Mouse (Mus musculus): ENCODE results near the gene Tpst1. TPM values are rescaled to one million over a fixed set of nuclear protein-coding genes. Genes with fewer than 3 reads are reported as not detected.
"Not testable (repeated sequence)": the region's sequence is repeated elsewhere in the genome, so short reads cannot be mapped to it uniquely, and the experiment has no call there.

Gene Tpst1
- total and polyA plus RNA-seq, 2 experiments = 10.8 to 15.6 TPM

DNA sequence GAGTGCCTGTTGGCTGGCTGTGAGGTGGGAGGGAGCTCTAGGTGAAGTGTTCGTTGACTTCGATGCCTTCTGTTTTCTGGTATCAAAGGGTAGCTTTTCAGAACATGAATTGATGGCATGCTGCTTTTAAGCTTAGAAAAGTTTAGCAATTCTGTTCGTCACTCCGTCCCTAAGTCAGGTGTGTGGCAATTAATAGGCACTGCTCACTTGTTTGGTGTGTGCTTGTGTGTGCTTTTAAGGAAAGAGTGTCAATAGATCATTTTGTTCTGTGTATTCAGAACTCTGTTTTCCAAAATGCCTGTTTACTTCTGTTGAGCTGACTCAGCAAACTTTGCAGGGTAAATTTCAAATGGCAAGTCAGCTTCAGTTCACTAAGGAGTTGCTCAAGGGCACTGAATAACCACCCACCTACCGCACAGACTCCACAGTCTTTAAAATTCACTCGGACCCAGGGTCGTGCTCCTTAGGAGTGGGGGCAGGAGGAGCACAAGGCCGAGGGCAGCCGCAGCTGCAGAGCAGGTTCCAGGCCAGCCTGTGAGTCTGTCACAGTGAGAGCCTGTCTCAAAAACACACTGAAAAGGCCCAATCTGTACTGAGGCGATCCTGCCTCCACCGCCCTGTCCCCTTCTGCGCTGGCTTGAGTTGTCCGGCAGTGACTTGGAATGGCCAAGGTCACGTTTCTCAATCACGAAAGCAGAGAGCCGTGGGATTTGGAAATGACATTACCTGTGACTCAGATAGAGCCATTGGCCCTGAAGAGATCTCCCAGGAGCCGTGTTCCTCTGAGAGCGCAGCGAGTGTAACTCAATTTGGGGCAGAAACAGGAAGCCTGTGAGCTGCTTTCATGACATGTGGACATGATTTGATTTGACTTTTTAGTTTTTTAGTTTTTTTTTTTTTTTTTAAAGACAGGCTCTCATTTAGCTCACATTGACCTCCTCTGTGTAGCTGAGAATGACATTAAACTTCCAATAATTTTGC lies 41.4 kb upstream of the Tpst1 start:
- TF ChIP-seq POLR2A (IDR thresholded peaks at IDR 0.05; ENCODE audit: extremely low read depth, insufficient read depth, low read length) = no peak
- no peak for TF ChIP-seq CTCF (IDR thresholded peaks at IDR 0.05; ENCODE audit: low read depth, low read length)
- Histone ChIP-seq H3K27me3 (ENCODE audit: control insufficient read depth, insufficient read depth, low read length) (no peaks in the 10 kb centered on the region), H3K79me2 (ENCODE audit: control insufficient read depth, insufficient read depth, low read length) (no peaks in the 10 kb centered on the region; the same call in 1 of the 2 replicates), H3K36me3 (ENCODE audit: control insufficient read depth, insufficient read depth, low read length) (peaks cover 7% of the 10 kb centered on the region; the same call in 1 of the 2 replicates), H3K4me3 (ENCODE audit: insufficient read depth, low read depth, low read length) (peak overlapping the region; percentile 43; the same call in 1 of the 2 replicates), H3K4me1 (ENCODE audit: control insufficient read depth, insufficient read depth, low read length) (peaks cover 22% of the 10 kb centered on the region), H3K27ac (replicated peaks; ENCODE audit: insufficient read depth, low read depth, low read length) (peak overlapping the region; percentile 98), H3K9ac (ENCODE audit: low read depth, low read length) (peak overlapping the region; percentile 84)
- 29% methylated on average over 19 of the region's 19 CpGs for WGBS
- peak; percentile 99 for DNase-seq (ENCODE audit: extremely low read depth, low read depth, low spot score)

DNA sequence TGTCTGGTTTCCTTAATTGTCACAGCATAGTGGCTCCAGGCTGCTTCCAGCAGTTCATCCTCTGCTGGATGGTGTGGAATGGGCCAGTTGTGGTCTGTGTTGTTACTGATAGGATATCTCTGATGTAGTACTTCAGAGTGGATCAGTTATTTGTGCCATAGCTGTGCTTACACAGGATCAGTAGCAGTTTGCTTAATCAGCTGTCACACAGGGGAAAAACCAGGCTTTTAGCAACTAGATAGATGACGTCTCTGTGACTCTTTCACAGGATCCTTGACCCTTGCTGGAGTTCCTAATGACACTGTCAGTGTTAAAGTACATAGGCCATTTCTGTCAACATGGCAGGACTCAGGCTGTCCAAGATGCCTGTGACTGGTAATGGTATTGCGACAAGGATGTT lies 39.3 kb upstream of the Tpst1 start:
- WGBS = 13% methylated on average over 2 of the region's 2 CpGs
- Histone ChIP-seq H3K4me3 (ENCODE audit: insufficient read depth, low read depth, low read length) (no peak overlapping the region), H3K4me1 (ENCODE audit: control insufficient read depth, insufficient read depth, low read length) (peaks cover 27% of the 10 kb centered on the region), H3K27me3 (ENCODE audit: control insufficient read depth, insufficient read depth, low read length) (no peaks in the 10 kb centered on the region), H3K9ac (ENCODE audit: low read depth, low read length) (peak overlapping the region; percentile 4; the same call in 1 of the 2 replicates), H3K79me2 (ENCODE audit: control insufficient read depth, insufficient read depth, low read length) (no peaks in the 10 kb centered on the region; the same call in 1 of the 2 replicates), H3K36me3 (ENCODE audit: control insufficient read depth, insufficient read depth, low read length) (peaks cover 9% of the 10 kb centered on the region; the same call in 1 of the 2 replicates), H3K27ac (replicated peaks; ENCODE audit: insufficient read depth, low read depth, low read length) (peak overlapping the region; percentile 67)
- TF ChIP-seq CTCF (IDR thresholded peaks at IDR 0.05; ENCODE audit: low read depth, low read length) (no peak), POLR2A (IDR thresholded peaks at IDR 0.05; ENCODE audit: extremely low read depth, insufficient read depth, low read length) (no peak)
- peak; percentile 99 for DNase-seq (ENCODE audit: extremely low read depth, low read depth, low spot score)

DNA sequence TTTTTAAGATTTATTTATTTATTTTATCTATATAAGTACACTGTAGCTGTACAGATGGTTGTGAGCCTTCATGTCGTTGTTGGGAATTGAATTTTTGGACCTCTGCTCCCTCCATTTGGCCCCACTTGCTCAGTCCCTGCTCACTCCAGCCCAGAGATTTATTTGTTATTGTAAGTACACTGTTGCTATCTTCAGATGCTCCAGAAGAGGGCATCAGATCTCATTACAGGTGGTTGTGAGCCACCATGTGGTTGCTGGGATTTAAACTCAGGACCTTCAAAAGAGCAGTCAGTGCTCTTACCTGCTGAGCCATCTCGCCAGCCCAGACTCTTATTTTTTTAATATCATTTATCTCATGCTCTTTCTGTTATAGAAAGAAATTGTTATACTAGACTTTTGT lies 36.8 kb upstream of the Tpst1 start:
- not testable (repeated sequence) for H3K27ac ChIP-seq (replicated peaks; ENCODE audit: insufficient read depth, low read depth, low read length); H3K4me3 ChIP-seq (ENCODE audit: insufficient read depth, low read depth, low read length); DNase-seq (ENCODE audit: extremely low read depth, low read depth, low spot score); H3K79me2 ChIP-seq (ENCODE audit: control insufficient read depth, insufficient read depth, low read length); H3K9ac ChIP-seq (ENCODE audit: low read depth, low read length); H3K27me3 ChIP-seq (ENCODE audit: control insufficient read depth, insufficient read depth, low read length)
- WGBS = 60% methylated on average over 2 of the region's 2 CpGs
- H3K4me1 ChIP-seq (ENCODE audit: control insufficient read depth, insufficient read depth, low read length) = peaks cover 19% of the 10 kb centered on the region
- H3K36me3 ChIP-seq (ENCODE audit: control insufficient read depth, insufficient read depth, low read length) = peaks cover 20% of the 10 kb centered on the region; the same call in 1 of the 2 replicates

DNA sequence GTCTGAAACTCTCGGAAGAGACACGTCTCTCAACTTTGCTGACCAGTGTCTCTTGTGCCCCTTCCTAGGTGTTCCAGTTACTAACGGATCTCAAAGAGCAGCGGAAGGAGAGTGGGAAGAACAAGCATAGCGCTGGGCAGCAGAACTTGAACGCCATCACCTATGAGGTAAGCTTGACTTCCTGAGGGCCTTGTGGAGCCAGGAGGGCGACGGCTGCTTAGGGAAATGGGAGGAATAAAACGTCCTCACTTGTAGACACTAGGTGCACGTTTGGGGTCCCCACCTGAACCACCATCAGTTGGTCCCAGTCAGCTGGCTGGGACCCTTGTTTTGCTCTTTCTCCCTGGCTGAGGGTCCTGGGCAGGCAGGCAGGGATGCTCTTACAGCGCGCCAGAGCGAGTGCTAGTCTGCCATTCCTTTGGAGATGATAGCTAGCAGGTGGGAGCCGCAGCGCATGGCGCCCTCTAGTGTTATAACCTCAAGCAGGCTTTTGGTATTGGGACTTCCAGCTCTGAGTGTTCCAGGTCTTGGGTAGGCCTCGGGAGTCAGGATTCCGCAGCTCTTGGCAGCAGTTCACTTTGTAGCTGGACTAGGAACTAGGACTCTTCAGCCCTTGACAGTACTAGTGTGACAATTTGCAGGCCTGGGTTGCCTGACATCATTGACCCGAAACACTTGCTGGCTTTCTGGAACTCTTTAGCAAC lies 35.2 kb upstream of the Tpst1 start:
- Histone ChIP-seq H3K27me3 (ENCODE audit: control insufficient read depth, insufficient read depth, low read length) (no peaks in the 10 kb centered on the region), H3K4me1 (ENCODE audit: control insufficient read depth, insufficient read depth, low read length) (peaks cover 18% of the 10 kb centered on the region), H3K4me3 (ENCODE audit: insufficient read depth, low read depth, low read length) (no peak overlapping the region), H3K27ac (replicated peaks; ENCODE audit: insufficient read depth, low read depth, low read length) (peak overlapping the region; percentile 60), H3K36me3 (ENCODE audit: control insufficient read depth, insufficient read depth, low read length) (peaks cover 32% of the 10 kb centered on the region), H3K79me2 (ENCODE audit: control insufficient read depth, insufficient read depth, low read length) (peaks cover 4% of the 10 kb centered on the region; the same call in 1 of the 2 replicates), H3K9ac (ENCODE audit: low read depth, low read length) (no peak overlapping the region)
- DNase-seq (ENCODE audit: extremely low read depth, low read depth, low spot score) = peak; percentile 90
- WGBS = 59% methylated on average over 19 of the region's 19 CpGs
- no peak for TF ChIP-seq POLR2A (IDR thresholded peaks at IDR 0.05; ENCODE audit: extremely low read depth, insufficient read depth, low read length)
- TF ChIP-seq CTCF (IDR thresholded peaks at IDR 0.05; ENCODE audit: low read depth, low read length) = peak; percentile 92

DNA sequence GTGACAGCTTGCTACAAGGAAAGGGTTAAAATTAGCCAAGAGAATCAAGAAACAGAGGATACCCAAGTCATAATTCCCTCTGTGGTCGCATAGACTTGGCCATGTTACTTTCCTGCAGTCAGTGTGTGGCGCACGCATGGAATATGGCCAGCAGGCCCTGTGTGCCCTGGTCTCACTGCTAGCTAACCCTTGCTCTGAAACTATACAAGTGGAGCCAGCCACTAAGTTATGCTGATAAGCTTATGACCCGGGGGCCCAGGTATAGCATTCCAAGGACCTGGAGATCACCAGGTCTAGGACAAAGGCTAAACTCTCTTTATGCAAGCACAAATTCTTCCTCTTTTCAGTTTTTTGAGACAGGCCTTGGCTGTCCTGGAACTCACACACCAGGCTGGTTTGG lies 32.3 kb upstream of the Tpst1 start:
- H3K4me3 ChIP-seq (ENCODE audit: insufficient read depth, low read depth, low read length) = no peak overlapping the region
- peaks cover 4% of the 10 kb centered on the region; the same call in 1 of the 2 replicates for H3K79me2 ChIP-seq (ENCODE audit: control insufficient read depth, insufficient read depth, low read length)
- peaks cover 30% of the 10 kb centered on the region for H3K4me1 ChIP-seq (ENCODE audit: control insufficient read depth, insufficient read depth, low read length)
- WGBS = 42% methylated on average over 4 of the region's 4 CpGs
- peak; percentile 66 for DNase-seq (ENCODE audit: extremely low read depth, low read depth, low spot score)
- no peak for TF ChIP-seq POLR2A (IDR thresholded peaks at IDR 0.05; ENCODE audit: extremely low read depth, insufficient read depth, low read length)
- no peaks in the 10 kb centered on the region for H3K27me3 ChIP-seq (ENCODE audit: control insufficient read depth, insufficient read depth, low read length)
- no peak overlapping the region for H3K9ac ChIP-seq (ENCODE audit: low read depth, low read length)
- peak overlapping the region; percentile 29 for H3K27ac ChIP-seq (replicated peaks; ENCODE audit: insufficient read depth, low read depth, low read length)
- peaks cover 25% of the 10 kb centered on the region for H3K36me3 ChIP-seq (ENCODE audit: control insufficient read depth, insufficient read depth, low read length)
